In genomic region chr14:118131472-118131871, GRCm38 (mm10) we compare ENCODE assay signal across 9 mouse cellular contexts. TPM values are rescaled to one million over a fixed set of nuclear protein-coding genes. Genes with fewer than 3 reads are reported as not detected.
DNase-seq lines count a peak whose midpoint lies in the region; ATAC-seq and TF ChIP-seq lines count a peak whose summit lies in the region.
"Had no signal": no experiment of that assay in that cellular context is flagged by ENCODE, and none has a peak within 500 bp of the region (broad histone marks: within the 10 kb centered on the region; RNA-seq: fewer than 3 reads in every experiment).

No protein-coding gene starts in this region.

- ATAC-seq in erythroblast, adult 5-6 weeks (replicated peaks; ENCODE audit: low FRiP score, poor library complexity, severe bottlenecking): no peak
- ATAC-seq in limb, embryonic 15.5 days (ENCODE audit: insufficient number of reproducible peaks, low FRiP score, low TSS enrichment, low read depth): no peak
- no peak for ATAC-seq in stomach, postnatal 0 days (ENCODE audit: low FRiP score, low TSS enrichment)

- peak overlapping the region; percentile 65; the same call in 1 of the 2 replicates for H3K9ac ChIP-seq in limb, embryonic 15.5 days
- H3K9ac ChIP-seq in stomach, postnatal 0 days (ENCODE audit: low read length): peak overlapping the region; percentile 23; the same call in 1 of the 2 replicates

- TF ChIP-seq POLR2A in testis, adult 2 months (IDR thresholded peaks at IDR 0.05; ENCODE audit: control insufficient read depth, low read depth, low read length): no peak

- peaks cover 3% of the 10 kb centered on the region; the same call in 1 of the 2 replicates for H3K27me3 ChIP-seq in erythroblast, embryonic 14.5 days (ENCODE audit: control insufficient read depth)
- no peaks in the 10 kb centered on the region for H3K27me3 ChIP-seq in testis, adult 2 months (ENCODE audit: control insufficient read depth, insufficient read depth, low read length)
- no peaks in the 10 kb centered on the region for H3K27me3 ChIP-seq in limb, embryonic 15.5 days
- H3K27me3 ChIP-seq in stomach, postnatal 0 days (ENCODE audit: control insufficient read depth, insufficient read depth, low read length): no peaks in the 10 kb centered on the region

- no peak overlapping the region for H3K27ac ChIP-seq in testis, adult 2 months (ENCODE audit: control insufficient read depth, insufficient read depth, low read depth, low read length)
- H3K27ac ChIP-seq in limb, embryonic 15.5 days: no peak overlapping the region
- H3K27ac ChIP-seq in stomach, postnatal 0 days (replicated peaks): no peak overlapping the region

- no peak for DNase-seq in testis, postnatal 10 days (ENCODE audit: low spot score)
- no peak for DNase-seq in stomach, postnatal 0 days (ENCODE audit: low spot score)
- no peak for DNase-seq in gastrocnemius, adult 8-10 months (ENCODE audit: low spot score in 2 of 2)
- DNase-seq in layer of hippocampus, postnatal 14 days (ENCODE audit: low spot score in 2 of 2): no peak
- DNase-seq: kidney, postnatal 4 days had no signal

- 79% methylated on average over 7 of the region's 7 CpGs for WGBS in limb, embryonic 15.5 days
- WGBS in stomach, postnatal 0 days: 73% methylated on average over 7 of the region's 7 CpGs

- TF ChIP-seq CTCF in testis, adult 2 months (IDR thresholded peaks at IDR 0.05; ENCODE audit: control insufficient read depth, insufficient read depth, insufficient replicate concordance, low read depth, low read length): no peak
- no peak for TF ChIP-seq CTCF in stomach, postnatal 0 days (IDR thresholded peaks at IDR 0.05; ENCODE audit: low read depth)

- peaks cover 35% of the 10 kb centered on the region for H3K4me1 ChIP-seq in erythroblast, embryonic 14.5 days (ENCODE audit: control insufficient read depth)
- peaks cover 15% of the 10 kb centered on the region for H3K4me1 ChIP-seq in testis, adult 2 months (ENCODE audit: control insufficient read depth, insufficient read depth, low read length)
- peaks cover 12% of the 10 kb centered on the region for H3K4me1 ChIP-seq in limb, embryonic 15.5 days
- H3K4me1 ChIP-seq in stomach, postnatal 0 days (replicated peaks; ENCODE audit: control insufficient read depth, insufficient read depth): no peaks in the 10 kb centered on the region; the same call in 1 of the 2 replicates

- peak overlapping the region; percentile 73 for H3K4me2 ChIP-seq in limb, embryonic 15.5 days
- peak overlapping the region; percentile 69 for H3K4me2 ChIP-seq in stomach, postnatal 0 days (replicated peaks; ENCODE audit: low read depth)

- H3K4me3 ChIP-seq in erythroblast, embryonic 14.5 days (replicated peaks): peak overlapping the region; percentile 88
- H3K4me3 ChIP-seq in testis, adult 2 months (ENCODE audit: control insufficient read depth, low read depth, low read length): peak overlapping the region; percentile 99
- H3K4me3 ChIP-seq in limb, embryonic 15.5 days: peak overlapping the region; percentile 67
- peak overlapping the region; percentile 76 for H3K4me3 ChIP-seq in stomach, postnatal 0 days (ENCODE audit: low read depth, low read length)

- TF ChIP-seq EP300 in stomach, postnatal 0 days (optimal IDR thresholded peaks at IDR 0.05): no peak

- H3K36me3 ChIP-seq in erythroblast, embryonic 14.5 days (ENCODE audit: control insufficient read depth): peaks cover 34% of the 10 kb centered on the region
- H3K36me3 ChIP-seq in testis, adult 2 months (ENCODE audit: control insufficient read depth, insufficient read depth, low read length): no peaks in the 10 kb centered on the region
- H3K36me3 ChIP-seq in limb, embryonic 15.5 days: peaks cover 30% of the 10 kb centered on the region
- no peaks in the 10 kb centered on the region for H3K36me3 ChIP-seq in stomach, postnatal 0 days (ENCODE audit: control insufficient read depth, insufficient read depth, low read length)

- H3K9me3 ChIP-seq in erythroblast, embryonic 14.5 days (ENCODE audit: control insufficient read depth, low read length): no peaks in the 10 kb centered on the region; the same call in 1 of the 2 replicates
- no peaks in the 10 kb centered on the region for H3K9me3 ChIP-seq in limb, embryonic 15.5 days
- no peaks in the 10 kb centered on the region for H3K9me3 ChIP-seq in stomach, postnatal 0 days (ENCODE audit: control insufficient read depth, low read length)

RNA-seq across cellular contexts. Expression of gene Tgds, which starts 1.1 kb away (rescaled TPM):
- polyA plus RNA-seq in erythroblast, embryonic 14.5 days (2012): 0.27 TPM in 1 of 2 replicates, not detected in the other
- 3.3 and 5.6 TPM in 2 replicates for total RNA-seq in erythroblast, adult 5-6 weeks (2015; ENCODE audit: low replicate concordance)
- total RNA-seq in erythroblast, adult 5-6 weeks (2017; ENCODE audit: low replicate concordance): 3.2 and 10.6 TPM in 2 replicates
- polyA plus RNA-seq in testis, adult 2 months (2012; rRNA removed): 3.2 and 3.5 TPM in 2 replicates
- polyA plus RNA-seq in limb, embryonic 15.5 days (2015; fragmentation: Nextera tagmentation; extraction: Ambion mirVana): 36.8 and 36.9 TPM in 2 replicates
- polyA plus RNA-seq in stomach, postnatal 0 days (2015; fragmentation: Nextera tagmentation; extraction: Ambion mirVana): 19.6 and 21.5 TPM in 2 replicates
- 1 to 10 TPM; 4.4 to 6.5 (median 5.6) TPM for total RNA-seq in gastrocnemius, adult 8-10 months (2022)
- total RNA-seq in layer of hippocampus, postnatal 14 days (2021): 10 to 100 TPM; 11.0 to 11.3 TPM

RNA-seq across cellular contexts. Expression of gene Gpr180, which starts 5.5 kb away (rescaled TPM):
- polyA plus RNA-seq in erythroblast, embryonic 14.5 days (2012): 0.04 and 0.07 TPM in 2 replicates
- total RNA-seq in erythroblast, adult 5-6 weeks (2015; ENCODE audit: low replicate concordance): 6.1 TPM in 1 of 2 replicates, not detected in the other
- 1.3 and 2.0 TPM in 2 replicates for total RNA-seq in erythroblast, adult 5-6 weeks (2017; ENCODE audit: low replicate concordance)
- 25.2 and 26.3 TPM in 2 replicates for polyA plus RNA-seq in testis, adult 2 months (2012; rRNA removed)
- 83.3 and 85.3 TPM in 2 replicates for polyA plus RNA-seq in limb, embryonic 15.5 days (2015; fragmentation: Nextera tagmentation; extraction: Ambion mirVana)
- 38.9 and 40.3 TPM in 2 replicates for polyA plus RNA-seq in stomach, postnatal 0 days (2015; fragmentation: Nextera tagmentation; extraction: Ambion mirVana)
- 10 to 100 TPM; 38.8 to 41.3 (median 40.8) TPM for total RNA-seq in gastrocnemius, adult 8-10 months (2022)
- total RNA-seq in layer of hippocampus, postnatal 14 days (2021): 10 to 100 TPM; 26.4 to 26.5 TPM

Comparison
In these comparisons a context has a peak if more than half of its experiments do, and no peak if none do; other contexts are left out.
1. RNA of gene Gpr180, which starts 5.5 kb away (polyA plus RNA-seq): 83.3 to 85.3 TPM in limb, embryonic 15.5 days, 38.9 to 40.3 TPM in stomach, postnatal 0 days and 25.2 to 26.3 TPM in testis, adult 2 months; 0.04 to 0.07 TPM in erythroblast, embryonic 14.5 days; every median in the first group is over 10 times any median in the second.
2. Peak in every context shown above with its lines, with median percentiles within 50 percentile points of each other: H3K4me3 ChIP-seq.